Mouse (Mus musculus) layer of hippocampus, postnatal 10 days (tissue): ENCODE results near the gene Ifitm6. TPM values are rescaled to one million over a fixed set of nuclear protein-coding genes. Genes with fewer than 3 reads are reported as not detected.
A peak's percentile ranks its signal among the peaks of the same experiment; 100 is the strongest.
"Not testable (repeated sequence)": the region's sequence is repeated elsewhere in the genome, so short reads cannot be mapped to it uniquely, and the experiment has no call there.

Experiments used
- DNase-seq, 2 experiments: peaks; one replicate each; pipeline ENCODE4 v3.0.0; 2021; ENCODE audit warnings: low spot score in 2 of 2
- total RNA-seq, 2 experiments: library from RNA; stranded (reverse); gene quantifications; 2 replicates each; pipeline ENCODE4 v1.2.3; 2021

The Ifitm6 gene
- total RNA-seq, 2 experiments from 2014 or later, result not detected

DNA sequence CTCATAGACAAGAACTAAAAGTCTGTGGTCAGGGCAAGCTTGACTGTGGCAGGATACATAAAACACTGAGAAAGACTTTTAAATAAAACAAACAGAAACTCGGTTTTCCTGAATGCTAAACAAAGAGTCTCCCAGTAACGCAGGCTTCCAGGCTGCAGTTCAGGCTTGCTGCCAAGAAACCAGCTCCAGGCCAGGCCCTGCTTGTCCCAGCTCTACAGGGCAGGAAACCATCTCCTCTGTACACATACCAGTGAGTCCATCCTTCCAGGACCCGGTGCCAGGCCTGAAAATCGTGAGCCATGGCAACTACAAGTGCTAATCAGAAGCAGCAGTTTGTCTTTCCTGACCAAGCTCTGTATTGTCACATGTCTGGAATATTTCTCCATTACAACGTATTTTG is 23.9 kb upstream of the Ifitm6 start:
- DNase-seq, result peak; percentile 61 to 68

DNA sequence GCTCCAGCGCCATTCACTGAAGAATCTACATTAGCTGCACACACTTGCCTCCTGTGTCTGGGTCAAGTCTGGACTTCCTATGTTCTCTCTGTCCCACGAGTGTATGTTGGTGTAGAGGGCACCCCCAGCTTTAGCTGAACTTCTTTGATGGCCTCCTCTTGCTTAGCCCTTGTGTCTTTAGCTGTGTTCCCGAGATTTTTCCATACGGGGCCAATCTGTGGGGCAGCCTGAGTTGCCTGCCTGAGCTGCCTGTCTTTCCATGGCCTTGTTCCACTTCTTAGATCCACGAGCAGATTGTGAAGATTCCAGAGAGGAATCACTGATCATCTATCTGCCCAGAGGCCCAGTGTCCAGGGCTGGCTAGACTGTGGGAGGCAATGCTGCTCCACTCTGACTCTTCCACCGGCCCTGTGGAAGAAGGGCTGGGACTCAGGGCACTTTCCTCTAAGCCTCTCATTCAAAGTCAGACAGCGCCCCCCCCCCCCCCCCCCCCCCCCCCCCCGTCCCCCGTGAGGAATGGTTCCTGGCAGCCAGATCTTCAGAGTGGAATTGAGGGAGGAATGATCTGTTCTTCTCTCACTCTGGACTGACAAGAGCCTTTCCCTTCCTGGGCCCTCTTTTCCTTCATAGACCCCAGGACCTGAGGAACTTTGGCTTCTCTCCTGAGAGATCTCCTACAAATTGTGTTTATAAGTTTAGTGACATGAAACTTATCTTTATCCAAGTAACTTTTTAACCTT is 23.3 kb upstream of the Ifitm6 start:
- DNase-seq, result no peak

DNA sequence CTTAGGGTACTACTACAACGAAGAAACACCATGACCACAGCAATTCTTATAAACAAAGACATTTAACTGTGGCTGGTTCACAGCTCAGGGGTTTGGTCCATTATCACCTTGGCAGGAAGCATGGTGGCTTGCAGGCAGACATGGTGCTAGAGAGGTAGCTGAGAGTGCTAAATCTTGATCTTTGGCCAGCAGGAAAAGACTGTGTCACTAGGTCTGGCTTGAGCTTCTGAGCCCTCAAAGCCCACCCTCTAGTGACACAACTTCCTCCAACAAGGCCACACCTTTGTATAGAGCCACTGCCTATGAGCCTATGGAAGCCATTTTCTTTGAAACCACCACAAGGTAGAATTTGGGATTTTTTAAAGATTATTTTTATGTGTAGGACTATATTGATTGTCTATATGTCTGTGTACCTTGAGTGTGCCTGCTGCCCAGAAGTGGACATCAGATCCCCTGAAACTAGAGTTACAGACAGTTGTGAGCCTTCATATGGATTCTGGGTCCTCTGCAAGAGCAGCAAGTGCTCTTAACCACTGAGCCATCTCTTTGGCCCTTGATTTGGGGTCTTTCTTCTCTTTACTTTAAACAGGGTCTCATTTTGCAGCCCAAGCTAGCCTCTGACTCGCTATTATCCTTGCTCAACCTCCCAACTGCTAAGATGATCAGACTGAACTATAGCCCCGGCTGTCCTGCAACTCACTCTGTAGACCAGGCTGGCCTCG is 21.8 kb upstream of the Ifitm6 start:
- no peak for DNase-seq

DNA sequence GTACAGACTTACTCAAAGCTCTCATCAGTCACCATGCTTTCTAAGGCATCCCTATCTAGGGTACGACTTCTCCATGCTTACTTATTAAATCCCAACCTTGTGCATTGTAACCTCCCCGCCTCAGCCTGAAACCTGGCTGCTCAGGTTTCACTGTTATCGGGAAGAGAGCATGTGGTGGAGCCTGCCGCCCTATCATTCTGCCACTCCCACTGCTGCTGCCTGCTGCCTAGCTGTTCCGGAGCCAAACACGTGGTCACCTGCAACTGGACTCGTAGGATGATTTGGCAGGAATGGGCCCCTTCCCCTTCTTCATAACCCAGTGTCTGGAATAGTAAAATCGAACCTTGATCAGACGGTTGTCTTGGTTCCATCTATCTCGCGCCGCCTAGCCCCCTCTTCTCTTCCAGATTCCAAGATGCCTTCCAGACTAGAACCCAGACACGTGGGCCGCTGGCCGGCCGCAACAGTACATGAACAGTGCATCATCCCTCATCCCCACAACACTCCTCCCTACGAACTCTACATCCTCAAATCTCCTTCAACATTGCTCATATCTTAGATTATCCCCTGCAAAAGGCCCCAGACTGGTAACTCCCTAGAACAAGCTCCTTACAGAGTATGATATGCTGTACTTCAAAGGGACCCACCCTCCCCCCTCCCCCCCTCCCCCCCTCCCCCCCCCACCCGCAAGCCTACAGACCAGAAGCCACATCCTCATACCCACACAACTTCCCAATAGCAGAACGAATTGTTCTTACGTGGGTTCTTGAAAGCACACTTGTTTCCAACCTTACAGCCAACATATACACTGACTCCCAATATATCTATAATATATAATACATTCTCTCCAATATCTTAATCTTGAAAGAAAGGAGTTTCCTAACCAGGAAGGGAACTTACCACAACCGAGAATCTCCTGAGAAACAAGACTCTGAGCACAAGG is 20.6 kb upstream of the Ifitm6 start:
- DNase-seq, result no peak

DNA sequence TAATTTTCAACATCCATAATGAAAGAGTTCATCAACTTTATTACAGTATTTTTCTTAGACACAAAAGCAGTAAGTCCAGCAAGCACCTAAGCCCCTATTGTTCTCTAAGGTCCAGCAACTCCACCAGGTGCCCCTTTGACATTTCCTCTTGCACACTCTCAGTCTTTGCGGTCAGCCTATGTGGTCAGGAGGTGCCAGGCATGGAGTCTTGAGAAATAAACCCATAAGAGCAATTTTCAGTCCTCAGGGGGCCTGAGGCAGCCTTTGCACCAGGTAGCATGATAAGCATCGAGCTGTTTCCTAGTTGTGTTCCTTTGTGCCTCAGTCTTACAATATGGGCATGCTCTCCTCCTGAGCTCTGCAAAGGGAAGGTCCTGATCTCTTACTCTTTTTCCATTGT is 18.9 kb upstream of the Ifitm6 start:
- DNase-seq, result not testable (repeated sequence)

DNA sequence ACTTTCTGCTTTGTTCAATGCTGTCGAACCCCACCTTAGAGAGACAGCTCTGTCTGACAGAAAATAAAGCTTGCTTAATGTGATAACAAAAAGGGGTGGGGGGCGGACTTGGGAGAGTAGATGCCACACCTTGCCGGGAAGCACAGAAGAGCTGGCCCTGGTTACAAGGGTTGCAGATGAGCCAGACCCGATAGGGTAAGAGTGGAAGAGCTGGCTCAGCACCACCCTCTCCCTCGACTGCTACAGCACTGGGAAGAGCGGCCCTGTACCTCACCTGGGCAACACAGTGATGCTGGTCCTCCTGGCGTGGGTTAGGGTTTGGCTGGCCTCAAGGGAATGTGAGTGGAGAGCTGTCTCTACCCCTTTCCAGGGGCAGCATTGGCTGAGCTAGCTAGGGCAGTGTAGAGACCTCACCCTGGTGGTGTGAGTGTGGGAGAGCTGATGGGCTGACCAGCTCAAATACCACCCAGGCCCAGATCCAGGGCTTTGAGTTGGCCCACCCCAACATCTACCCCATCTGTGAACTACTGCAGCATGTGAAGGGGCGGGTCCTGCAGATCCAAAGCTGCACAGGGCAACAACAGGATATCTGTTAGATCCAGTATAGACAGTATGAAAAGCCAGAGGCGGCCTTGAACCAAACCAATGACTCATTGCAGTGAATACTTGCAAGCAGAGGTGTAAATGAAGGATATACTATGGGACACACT is 14.9 kb upstream of the Ifitm6 start:
- DNase-seq, result no peak

DNA sequence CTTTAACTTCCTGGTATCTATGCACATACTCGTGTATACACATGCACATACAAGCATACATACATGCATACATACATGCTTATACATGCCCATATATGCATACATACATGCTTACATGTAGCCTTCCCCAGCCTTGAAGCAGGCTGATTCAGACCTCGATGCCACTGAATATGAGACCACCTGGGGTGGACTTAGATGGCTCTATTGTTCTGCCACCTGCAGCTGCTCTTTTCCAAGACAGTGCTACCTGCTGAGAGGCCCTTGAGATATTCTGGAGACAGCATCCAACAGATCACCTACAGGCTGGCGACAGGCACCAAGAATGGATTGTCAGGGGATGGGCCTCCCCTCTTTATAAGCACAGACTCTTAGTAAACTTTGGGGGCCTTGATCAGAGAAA is 12.7 kb upstream of the Ifitm6 start:
- no peak for DNase-seq

DNA sequence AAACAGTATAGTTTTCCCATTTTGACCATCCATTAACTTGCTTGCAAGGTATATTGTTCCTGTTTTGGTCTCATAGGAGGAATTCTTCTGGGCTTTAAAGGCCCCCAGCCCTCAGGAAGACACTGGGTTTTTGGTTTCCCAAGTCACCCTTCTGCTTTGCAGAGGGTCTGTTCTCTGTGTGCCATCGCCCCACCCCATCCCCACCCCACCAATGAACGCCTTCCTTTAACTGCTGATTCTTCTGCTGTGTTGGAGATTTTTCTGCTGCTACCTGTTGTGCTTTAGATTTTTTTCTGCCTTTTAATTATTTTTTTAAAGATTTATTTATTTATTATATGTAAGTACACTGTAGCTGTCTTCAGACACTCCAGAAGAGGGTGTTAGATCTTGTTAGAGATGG is 11.1 kb upstream of the Ifitm6 start, which contains the start of gene Gm17387:
Gene Gm17387, plus strand, starts transcription at position 301 of the 400 bp plus-strand sequence.
- DNase-seq, result no peak

DNA sequence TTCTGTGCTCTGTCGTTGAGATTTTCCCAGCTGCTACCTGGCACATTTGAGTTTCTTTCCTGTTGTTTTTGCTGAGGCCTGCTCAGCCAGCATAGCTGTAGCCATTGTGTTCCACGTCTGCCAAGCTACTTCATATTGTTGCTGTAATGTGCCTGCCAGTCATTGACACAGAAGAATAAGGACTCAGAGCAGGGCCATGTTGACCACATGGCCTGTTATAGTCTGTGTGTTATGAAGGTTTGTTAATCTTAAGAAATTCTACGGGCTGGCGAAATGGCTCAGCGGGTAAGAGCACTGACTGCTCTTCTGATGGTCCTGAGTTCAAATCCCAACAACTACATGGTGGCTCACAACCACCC is 9.0 kb upstream of the Ifitm6 start:
- no peak for DNase-seq

DNA sequence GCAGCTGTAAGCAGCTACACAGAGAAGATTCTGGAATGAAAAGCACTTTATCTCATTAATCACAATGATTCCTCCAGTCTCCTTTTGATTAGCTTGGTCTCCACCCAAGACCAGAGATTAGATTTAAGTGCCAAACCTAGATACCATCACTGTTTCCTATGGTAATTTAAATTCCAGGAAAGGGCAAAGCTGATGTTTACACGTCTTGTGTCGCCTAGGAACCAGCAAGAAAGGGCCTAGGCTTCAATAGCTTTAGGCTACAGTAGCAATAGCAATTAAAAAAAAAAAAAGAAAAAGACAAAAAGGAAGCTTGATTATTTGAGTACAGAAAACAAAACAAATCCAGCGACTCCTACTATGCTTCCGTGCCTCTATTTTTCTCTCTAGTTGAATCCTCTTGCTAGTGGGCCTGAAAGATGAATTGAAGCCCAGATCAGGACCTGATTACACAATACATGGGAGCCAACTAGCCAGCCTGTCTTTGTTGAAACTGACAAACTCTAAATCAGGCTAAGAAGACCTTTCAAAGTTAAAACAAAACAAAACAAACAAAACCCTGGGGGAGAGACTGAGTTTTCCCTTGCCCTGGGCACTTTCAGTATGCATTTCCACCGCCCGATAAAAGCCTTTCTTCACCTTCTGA is 8.5 kb upstream of the Ifitm6 start:
- DNase-seq, result no peak

DNA sequence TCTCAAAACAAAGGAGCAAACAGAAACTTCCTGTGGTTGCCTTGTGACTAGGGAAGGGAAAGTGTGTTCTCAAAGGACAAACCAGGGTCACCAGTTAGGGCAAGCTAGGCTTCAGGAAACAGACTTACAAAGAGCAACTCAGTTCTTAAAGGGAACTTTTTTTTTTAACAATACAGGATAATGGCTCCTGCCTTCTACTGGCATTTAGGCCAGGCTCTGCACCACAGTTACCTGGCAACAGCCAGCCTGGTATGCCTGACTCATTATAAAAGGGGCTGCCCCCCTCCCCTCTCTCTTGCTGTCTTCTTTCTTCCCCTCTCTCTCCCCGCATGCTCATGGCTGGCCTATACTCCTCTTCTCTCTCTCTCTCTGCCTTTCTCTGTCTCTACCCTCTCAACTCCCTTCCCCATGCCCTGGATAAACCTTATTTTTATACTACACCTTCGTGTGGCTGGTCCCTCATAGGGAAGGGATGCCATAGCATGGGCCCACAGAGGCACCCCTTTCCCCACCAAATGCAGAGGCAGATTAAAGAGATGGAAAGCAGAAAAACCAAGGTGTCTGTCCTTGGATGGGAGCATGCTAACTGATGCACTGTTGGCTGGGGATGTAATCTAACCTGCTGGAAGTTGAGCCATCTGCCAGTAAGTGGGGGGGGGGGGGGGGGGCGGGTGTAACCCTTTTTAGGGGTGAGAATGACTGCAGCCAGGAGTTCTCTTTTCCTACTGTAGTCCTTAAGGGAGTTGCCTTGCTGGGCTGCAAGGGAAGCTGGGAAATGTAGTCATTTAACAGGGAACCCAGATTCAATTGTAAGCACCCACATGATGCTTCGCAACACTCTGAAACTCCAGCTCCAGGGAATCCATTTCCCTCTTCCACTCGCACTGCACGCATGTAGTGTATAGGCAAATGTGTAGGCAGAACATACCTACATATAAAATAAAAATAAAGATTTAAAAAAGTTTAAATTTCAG is 7.4 kb upstream of the Ifitm6 start:
- DNase-seq, result peak in 1 of 2 experiments; percentile 6

DNA sequence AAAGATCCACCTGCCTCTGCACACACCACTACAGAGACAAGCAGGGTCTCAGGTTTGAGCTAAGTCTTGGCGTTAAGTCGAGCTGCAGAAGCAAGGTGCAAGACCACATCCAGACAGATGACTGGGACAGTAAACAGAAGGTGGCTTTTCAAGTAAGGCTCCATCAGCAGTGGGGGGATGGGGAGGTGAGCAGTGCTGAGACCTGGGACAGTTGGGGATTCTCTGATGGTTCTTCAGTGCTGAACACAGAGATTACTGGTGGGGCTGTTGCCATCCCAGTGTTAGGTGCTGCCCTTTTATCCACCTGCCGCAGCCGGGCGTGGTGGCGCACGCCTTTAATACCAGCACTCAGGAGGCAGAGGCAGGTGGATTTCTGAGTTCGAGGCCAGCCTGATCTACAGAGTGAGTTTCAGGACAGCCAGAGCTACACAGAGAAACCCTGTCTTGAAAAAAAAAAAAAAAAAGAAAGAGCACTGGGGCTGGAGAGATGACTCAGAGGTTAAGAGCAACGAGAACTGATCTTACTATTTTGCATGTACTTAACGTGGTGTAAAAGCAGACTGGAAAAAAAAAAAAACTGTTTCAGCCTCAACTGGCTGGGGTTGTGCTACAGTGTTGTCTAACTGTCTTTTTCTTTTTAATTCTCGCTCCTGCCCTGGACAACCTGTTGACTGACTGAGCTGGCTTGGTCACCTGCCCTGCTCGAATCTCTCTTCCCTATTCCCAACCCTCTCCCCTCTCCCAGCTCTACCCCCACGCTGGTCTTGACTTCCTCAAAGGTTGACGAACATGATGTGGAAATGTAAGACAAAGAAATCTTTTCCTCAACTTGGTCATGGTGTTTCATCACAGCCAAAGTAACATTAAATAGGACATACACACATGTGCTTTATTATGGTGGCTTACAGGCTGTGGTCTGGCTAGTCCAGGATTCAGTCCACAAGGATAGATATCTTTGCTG is 4.0 kb upstream of the Ifitm6 start:
- no peak for DNase-seq

DNA sequence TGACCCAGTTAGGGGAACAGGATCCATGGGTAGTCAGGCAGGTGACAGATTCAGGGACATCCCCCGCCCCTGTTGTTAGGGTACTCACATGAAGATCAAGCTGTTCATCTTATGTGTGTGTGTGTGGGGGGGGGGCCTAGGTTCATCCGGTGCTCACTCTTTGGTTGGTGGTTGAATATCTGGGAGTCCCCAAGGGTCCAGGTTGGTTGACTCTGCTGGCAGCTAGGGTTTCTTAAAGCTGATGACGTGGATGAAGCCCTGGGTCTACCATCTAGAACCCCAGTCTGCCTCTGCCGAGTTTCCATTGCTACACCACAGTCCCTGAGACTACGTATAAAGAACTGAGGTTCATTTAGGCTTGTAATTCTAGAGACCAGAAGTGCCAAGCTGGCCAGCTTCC is 1.3 kb upstream of the Ifitm6 start:
- no peak for DNase-seq

DNA sequence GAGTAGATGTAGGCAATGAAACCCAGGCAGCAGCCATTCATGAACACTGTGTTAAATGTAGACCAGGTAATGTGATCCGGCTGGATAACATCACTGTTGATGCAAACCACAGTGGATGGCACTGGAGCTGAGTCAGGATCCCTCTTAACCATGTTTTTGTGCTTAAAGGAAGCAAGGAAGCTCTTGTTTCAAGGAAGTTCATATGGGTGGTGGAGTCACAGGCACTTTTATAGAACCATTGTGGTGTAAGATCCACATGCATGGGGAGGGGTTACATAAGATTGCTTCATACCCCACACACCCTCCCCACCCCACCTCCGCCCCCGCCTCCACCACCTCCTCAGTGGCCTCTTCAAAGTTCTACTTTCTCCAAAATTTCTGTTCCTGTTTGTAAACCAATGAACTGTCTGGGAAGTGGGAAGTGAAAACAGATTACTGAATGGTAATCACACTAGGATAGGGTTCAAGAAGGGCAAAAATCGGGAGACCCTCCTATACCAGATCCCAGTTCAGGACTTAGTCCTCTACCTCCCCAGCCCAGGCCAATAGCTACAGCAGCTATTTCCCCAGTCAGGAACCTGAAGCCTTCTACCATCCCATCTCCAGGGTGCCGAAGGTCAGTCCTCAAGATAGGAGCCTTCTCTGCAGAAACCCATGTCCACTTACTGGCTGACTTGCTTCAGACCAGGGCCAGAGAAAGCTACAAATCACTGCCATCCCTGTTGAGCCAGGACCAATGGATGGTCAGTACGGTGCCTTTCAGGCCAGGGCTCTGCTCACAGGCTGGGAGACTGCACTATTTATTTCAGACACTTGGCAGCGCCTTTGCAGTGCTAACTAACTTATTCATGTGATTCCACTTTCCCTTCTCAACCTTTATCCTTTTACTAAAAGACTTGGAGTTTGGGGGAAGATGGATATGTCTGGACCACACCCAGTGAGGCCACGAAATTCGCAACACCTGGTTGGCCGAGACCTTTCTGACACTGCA is 722 bp downstream of the Ifitm6 start:
- DNase-seq, result no peak

DNA sequence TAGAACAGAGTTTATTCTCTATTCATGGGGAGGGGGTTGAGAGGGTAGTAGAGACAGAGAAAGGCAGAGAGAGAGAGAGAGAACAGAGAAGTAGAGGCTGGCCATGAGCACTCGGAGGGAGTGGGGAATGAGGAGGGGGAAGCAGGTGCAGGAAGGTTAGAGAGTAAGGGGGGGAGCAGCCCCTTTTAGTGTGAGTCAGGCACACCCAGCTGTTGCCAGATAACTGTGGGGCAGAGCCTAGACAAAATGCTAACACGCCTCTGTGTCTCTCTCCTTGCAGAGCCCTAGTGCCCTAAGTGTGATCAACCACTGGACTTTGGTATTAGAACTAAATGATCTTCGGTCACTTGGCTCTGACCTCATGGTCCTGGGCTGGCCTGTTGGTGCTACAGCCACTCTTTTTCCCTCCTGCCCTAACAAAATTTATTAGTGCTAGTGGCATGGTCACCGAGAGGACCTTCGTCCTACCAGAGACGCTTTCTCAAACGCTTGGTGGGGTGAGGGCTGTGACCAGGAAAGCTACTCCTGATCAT is 6.4 kb downstream of the Ifitm6 start:
- DNase-seq, result no peak

DNA sequence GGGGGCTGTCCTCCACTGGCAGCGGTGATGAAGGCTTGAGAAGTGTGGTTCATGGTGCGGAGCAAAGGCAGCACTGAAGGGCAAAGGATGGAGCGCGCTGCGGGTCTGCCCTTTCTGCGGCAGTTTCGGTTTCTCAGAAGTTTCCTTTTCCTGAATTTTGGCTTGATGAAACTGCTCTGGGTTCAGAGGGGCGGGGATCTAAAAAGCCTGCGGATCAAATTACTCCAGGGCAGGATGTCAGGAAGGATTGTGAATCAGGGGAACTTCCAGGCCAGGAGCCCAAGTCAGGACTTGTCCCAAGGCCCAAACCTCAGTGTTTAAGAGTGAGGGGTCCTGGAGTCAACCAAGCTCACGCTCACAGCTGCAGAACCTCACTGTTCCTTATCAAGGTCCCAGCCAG is 7.1 kb downstream of the Ifitm6 start, which contains the start of gene Ifitm3:
Gene Ifitm3, minus strand, starts transcription at position 178 of the 400 bp plus-strand sequence.
- DNase-seq, result no peak

DNA sequence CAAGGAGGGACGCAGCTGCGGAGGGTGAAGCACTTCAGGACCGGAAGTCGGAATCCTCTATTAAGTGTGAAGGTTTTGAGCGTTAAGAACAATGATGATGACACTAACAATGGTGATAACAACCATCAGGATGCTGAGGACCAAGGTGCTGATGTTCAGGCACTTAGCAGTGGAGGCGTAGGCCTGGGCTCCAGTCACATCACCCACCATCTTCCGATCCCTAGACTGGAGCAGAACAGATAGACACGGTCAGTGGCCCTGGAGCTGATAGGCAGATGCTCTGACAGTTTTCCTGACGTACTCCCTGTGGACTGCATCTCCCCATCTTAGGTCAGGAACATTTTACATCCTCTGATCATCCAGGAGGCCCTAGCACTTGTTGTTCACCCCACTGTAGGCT is 8.1 kb downstream of the Ifitm6 start:
- no peak for DNase-seq
